Mouse (Mus musculus): ENCODE measurements at regions not wholly inside any gene's neighbourhood (a gene's known extent, or its start where the extent isn't known, plus 50 kb on each side); places are given as distances from the start of the nearest gene placed in this dataset.

GRCm38 (mm10) chr7:94061814-94062545 lies 982.3 kb downstream of the Fam181b start:
- H3K4me3 ChIP-seq (replicated peaks) = no peak overlapping the region
- no peaks in the 10 kb centered on the region for H3K27me3 ChIP-seq (replicated peaks)
- no peaks in the 10 kb centered on the region for H3K36me3 ChIP-seq
- no peak overlapping the region for H3K9ac ChIP-seq
- WGBS = 71% methylated on average over 3 of the region's 3 CpGs
- H3K9me3 ChIP-seq = no peaks in the 10 kb centered on the region
- H3K4me2 ChIP-seq = no peak overlapping the region
- no peaks in the 10 kb centered on the region for H3K4me1 ChIP-seq
- ATAC-seq (ENCODE audit: insufficient read depth, low FRiP score, low read depth) = no peak
- H3K27ac ChIP-seq = no peak overlapping the region

Measured in stomach, embryonic 15.5 days (tissue).